Mouse (Mus musculus): ENCODE results near the gene Igsf21. TPM values are rescaled to one million over a fixed set of nuclear protein-coding genes. Genes with fewer than 3 reads are reported as not detected.

The Igsf21 gene
- polyA plus RNA-seq, 1 experiment from 2014 or later, result not detected

GRCm38 (mm10) chr4:139977308-139977781 is 269.2 kb downstream of the Igsf21 start:
- no peak overlapping the region for H3K9ac ChIP-seq (replicated peaks)
- 16% methylated on average over 5 of the region's 5 CpGs for WGBS (ENCODE audit: insufficient replicate concordance)
- peaks cover 14% of the 10 kb centered on the region; the same call in 1 of the 2 replicates for H3K4me1 ChIP-seq (ENCODE audit: insufficient read depth)
- no peaks in the 10 kb centered on the region for H3K36me3 ChIP-seq (replicated peaks; ENCODE audit: insufficient read depth, low read length)
- H3K27me3 ChIP-seq (ENCODE audit: insufficient read depth, low read length), result no peaks in the 10 kb centered on the region
- DNase-seq (no peak), ATAC-seq (no peak)
- H3K4me3 ChIP-seq (ENCODE audit: low read depth, low read length), result no peak overlapping the region
- TF ChIP-seq EP300 (IDR thresholded peaks at IDR 0.05; ENCODE audit: low read depth), result no peak
- TF ChIP-seq CTCF (IDR thresholded peaks at IDR 0.05; ENCODE audit: low read depth), result no peak
- H3K9me3 ChIP-seq (ENCODE audit: low read length), result no peaks in the 10 kb centered on the region
- H3K27ac ChIP-seq (ENCODE audit: low read depth), result no peak overlapping the region
- no peak overlapping the region for H3K4me2 ChIP-seq (ENCODE audit: low read depth, low read length)
